Mouse (Mus musculus) telencephalon, adult 2 months (tissue): ENCODE results near the gene Nt5dc3.

Experiments used
- DNase-seq: peaks from one replicate; pipeline ENCODE4 v3.0.0-alpha.2; 2011; ENCODE audit warnings: low read depth, low spot score

Nt5dc3 gene

DNA sequence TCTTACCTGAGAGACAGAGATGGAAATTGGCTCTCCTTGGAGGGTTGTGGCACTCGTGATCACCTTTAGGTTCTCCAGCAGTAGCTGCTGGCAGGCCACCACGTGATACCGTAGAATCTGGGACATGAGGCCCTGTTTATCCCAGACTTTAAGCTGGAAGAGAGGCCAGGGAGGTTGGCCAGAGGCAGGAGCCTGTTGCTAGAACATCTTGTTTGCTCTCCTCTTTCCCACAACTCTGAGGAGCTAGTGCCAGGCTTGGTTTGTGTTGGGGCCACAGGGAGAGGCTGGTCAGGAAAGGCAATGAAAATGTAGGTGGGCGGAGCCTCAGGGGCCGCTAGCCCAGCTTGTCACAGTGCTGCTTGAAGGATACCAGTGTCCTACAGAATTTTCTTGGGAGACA, 93.8 kb downstream of the Nt5dc3 start:
- DNase-seq, result no peak

- no peak for DNase-seq
Observed at GRCm38 (mm10) chr10:86878721-86879120, 99.9 kb downstream of the Nt5dc3 start.

DNA sequence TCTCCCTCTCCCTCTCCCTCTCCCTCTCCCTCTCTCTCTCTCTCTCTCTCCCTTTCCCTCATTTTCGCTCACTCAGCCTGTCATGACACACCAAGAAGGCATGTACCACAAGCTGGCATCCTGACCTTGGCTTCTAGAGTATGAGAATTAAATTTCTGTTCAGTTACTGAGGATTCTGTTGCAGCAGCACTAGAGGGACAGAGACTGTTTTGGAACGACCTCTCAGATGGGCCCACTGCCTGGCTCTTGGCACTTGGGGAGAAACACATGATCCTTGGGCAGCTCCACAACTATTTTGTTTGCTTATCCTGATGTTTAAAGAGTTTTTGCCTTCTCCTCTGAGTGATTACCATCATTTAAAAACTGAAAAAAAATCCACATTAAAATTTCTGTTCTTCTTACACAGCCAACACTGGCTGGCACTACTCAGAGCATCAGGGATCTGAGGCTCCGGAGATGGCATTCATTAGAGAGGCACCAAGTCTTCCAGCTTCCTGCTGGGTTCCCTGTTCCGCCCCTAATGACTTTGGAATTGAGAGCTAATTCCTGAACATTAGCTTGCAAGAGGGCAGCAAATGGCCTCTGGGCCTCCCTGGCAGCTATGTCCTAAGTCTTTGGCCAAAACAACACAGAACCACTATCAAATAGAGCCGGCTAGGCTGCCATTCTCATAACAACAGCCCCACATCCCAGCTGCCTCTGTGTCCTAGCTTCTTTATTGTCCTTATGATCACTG, 101.4 kb downstream of the Nt5dc3 start:
- DNase-seq, result no peak

DNA sequence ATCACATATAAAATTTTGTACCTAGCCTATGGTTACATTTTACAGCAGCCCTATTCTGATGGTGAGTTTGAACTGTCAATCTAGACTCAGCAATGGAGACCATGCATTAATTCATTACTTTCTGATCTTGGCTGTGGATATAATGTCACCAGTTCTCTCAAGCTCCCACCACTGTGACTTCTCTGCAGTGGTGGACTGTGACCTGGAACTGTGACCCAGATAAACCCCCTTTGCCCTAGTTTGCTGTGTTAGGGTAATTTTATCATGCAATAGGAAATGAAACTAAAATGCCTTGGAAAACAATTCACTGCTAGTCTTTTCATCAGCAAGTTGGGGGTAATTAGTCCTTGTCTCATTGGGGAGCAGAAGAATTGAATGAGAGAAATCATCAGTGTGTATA, 102.6 kb downstream of the Nt5dc3 start:
- no peak for DNase-seq

- DNase-seq, result no peak
Observed at GRCm38 (mm10) chr10:86886434-86886833, 107.6 kb downstream of the Nt5dc3 start.
